Mouse (Mus musculus): ENCODE data around the gene Scfd1. TPM values are rescaled to one million over a fixed set of nuclear protein-coding genes. Genes with fewer than 3 reads are reported as not detected.

Gene Scfd1
- polyA plus RNA-seq, 1 experiment from 2014 or later, result 74.9 TPM

DNA sequence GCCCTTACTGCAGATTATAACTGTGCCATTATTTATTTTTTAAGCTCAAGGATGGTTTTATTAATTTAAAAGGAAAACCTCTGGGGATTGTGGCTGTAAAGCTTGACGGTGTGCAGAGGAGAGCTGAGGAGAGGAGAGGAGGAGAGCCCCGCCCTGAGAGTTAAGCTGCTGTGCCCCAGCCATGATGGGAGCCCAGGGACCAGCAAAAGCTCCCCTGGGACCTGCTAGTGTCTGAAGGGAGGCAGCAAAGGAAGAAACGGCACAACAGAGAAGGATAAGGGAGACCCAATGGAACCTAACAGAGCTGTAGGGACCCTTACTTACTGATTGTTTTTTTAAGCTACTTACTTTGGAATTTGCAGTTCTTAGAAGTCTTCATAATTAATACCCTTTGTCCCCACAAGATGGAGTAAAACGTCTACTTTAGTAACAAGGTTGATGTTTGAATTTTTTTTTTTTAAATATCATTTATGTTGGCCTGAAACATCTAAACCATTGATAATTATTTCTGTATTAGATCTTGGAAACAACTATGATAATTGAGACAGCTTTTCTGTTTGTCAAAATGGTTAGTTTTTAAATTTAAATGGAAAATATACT, 26.8 kb downstream of the Scfd1 start:
- H3K4me2 ChIP-seq (replicated peaks), result no peak overlapping the region
- no peak for ATAC-seq (ENCODE audit: low FRiP score, low read depth)
- peaks cover 28% of the 10 kb centered on the region for H3K36me3 ChIP-seq
- H3K27me3 ChIP-seq, result no peaks in the 10 kb centered on the region
- H3K4me1 ChIP-seq, result no peaks in the 10 kb centered on the region
- H3K4me3 ChIP-seq, result no peak overlapping the region
- no peak overlapping the region for H3K27ac ChIP-seq (replicated peaks)
- WGBS, result 68% methylated on average over 4 of the region's 4 CpGs
- no peak overlapping the region for H3K9ac ChIP-seq (replicated peaks)
- no peaks in the 10 kb centered on the region for H3K9me3 ChIP-seq

DNA sequence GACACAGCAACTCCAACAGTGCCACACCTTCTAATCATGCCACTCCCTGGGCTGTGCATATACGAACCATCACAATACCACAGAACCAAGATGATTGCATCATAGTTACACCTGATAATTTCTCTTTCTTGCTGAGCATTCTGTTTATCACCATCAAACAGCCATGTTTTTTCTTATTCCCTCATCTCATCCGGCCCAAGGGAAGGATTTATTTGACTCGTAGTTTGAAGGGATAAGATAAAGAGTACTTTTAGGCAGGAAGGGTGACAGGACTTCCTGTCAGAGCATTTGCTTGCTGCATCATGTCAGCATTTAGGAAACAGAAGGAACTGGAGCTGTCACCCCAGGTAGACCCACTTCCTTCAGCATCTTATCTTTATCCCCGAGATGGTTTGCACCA, 34.1 kb downstream of the Scfd1 start:
- no peak overlapping the region for H3K4me2 ChIP-seq (replicated peaks)
- WGBS, result 89% methylated on average over 4 of the region's 4 CpGs
- H3K27ac ChIP-seq (replicated peaks), result no peak overlapping the region
- H3K36me3 ChIP-seq, result peaks cover 41% of the 10 kb centered on the region
- no peak overlapping the region for H3K4me3 ChIP-seq
- no peak overlapping the region for H3K9ac ChIP-seq (replicated peaks)
- H3K27me3 ChIP-seq, result no peaks in the 10 kb centered on the region
- no peaks in the 10 kb centered on the region for H3K4me1 ChIP-seq
- H3K9me3 ChIP-seq, result no peaks in the 10 kb centered on the region
- ATAC-seq (ENCODE audit: low FRiP score, low read depth), result no peak

DNA sequence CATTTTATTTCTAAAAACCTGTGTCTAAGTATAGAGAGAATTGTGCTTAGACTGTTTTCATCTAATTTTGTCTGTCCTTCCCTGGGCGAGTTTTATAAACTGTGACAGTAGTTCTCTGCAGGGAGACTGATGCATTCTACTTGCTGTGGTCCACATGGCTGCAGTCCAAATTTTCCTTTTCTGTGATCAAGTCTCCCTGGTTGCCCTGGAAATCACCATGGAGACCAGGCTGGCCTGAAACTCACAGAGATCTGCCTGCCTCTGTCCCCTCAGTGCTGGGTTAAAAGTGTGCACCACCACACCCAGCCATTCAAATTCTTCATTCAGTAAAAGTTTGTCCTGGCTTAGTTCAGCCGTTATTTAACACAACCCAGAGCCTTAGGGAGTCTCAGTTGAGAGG, 60.2 kb downstream of the Scfd1 start:
- Histone ChIP-seq H3K4me3 (no peak overlapping the region), H3K4me1 (no peaks in the 10 kb centered on the region), H3K4me2 (replicated peaks) (no peak overlapping the region), H3K27ac (replicated peaks) (no peak overlapping the region), H3K9ac (replicated peaks) (no peak overlapping the region), H3K36me3 (peaks cover 64% of the 10 kb centered on the region), H3K27me3 (no peaks in the 10 kb centered on the region), H3K9me3 (no peaks in the 10 kb centered on the region)
- 91% methylated on average over 2 of the region's 2 CpGs for WGBS
- no peak for ATAC-seq (ENCODE audit: low FRiP score, low read depth)

DNA sequence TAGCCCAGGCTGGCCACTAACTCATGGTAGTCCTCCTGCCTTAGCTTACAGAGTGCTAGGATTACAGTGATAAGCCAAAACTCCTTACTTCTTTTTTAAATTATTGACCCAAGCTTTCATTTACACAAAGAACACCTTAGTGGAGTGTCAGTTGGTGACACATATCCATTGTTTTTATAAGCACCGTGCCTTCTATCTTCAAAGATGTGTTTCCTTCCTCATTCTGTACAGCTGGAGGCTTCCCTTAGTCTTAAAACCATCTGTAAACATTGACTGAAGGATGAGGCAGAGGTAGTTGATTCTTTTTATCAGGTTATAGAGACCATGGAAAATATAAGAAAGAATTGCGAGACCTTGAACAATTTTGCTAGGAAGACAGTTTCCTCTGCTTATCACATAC, 61.0 kb downstream of the Scfd1 start:
- H3K4me2 ChIP-seq (replicated peaks), result no peak overlapping the region
- H3K27me3 ChIP-seq, result no peaks in the 10 kb centered on the region
- H3K4me1 ChIP-seq, result no peaks in the 10 kb centered on the region
- 94% methylated on average over 2 of the region's 2 CpGs for WGBS
- ATAC-seq (ENCODE audit: low FRiP score, low read depth), result no peak
- peaks cover 59% of the 10 kb centered on the region for H3K36me3 ChIP-seq
- H3K9me3 ChIP-seq, result no peaks in the 10 kb centered on the region
- H3K27ac ChIP-seq (replicated peaks), result no peak overlapping the region
- H3K4me3 ChIP-seq, result no peak overlapping the region
- no peak overlapping the region for H3K9ac ChIP-seq (replicated peaks)

DNA sequence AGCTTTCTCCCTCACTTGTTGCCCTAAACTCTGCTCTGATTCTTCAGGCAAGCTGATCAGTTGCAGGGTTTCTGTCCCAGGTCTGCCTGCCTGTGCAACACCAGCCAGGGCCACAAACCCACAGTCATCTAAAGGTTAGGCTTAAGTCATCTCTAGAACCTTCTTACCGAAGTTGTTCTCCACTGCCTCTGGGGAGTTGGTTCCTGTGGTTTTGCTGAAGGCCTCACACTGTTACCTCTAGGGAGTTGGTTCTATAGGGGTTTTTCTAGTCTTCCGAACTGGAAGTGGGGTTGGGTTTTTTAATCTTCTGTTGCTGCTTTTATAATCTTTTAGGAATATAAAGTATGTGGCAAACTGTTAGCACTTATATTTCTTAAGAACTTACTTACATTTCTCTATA, 72.0 kb downstream of the Scfd1 start:
- H3K36me3 ChIP-seq, result peaks cover 45% of the 10 kb centered on the region

DNA sequence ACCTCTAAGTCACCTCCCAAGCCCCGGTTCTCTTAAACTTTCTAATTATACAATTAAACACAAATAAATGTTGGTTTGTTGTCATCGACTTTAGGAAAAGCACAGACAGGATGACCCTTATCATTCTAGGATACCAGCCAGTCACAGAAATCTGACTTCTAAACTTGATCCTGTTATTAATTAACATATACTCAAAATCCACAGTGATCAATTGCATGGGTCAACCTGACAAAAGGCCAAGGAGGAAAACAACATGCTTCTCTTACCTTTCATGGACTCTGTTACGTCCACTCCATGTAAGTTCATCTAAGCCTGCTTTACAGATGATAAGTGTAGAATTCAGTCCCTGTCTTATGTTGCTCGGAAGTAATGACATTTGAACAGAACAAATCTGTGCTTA, 93.6 kb downstream of the Scfd1 start:
- ATAC-seq (ENCODE audit: low FRiP score, low read depth), result no peak
- H3K36me3 ChIP-seq, result no peaks in the 10 kb centered on the region
- 93% methylated on average over 4 of the region's 4 CpGs for WGBS
- no peak overlapping the region for H3K27ac ChIP-seq (replicated peaks)
- H3K9me3 ChIP-seq, result no peaks in the 10 kb centered on the region
- no peak overlapping the region for H3K4me2 ChIP-seq (replicated peaks)
- no peak overlapping the region for H3K4me3 ChIP-seq
- no peaks in the 10 kb centered on the region for H3K4me1 ChIP-seq
- H3K9ac ChIP-seq (replicated peaks), result no peak overlapping the region
- no peaks in the 10 kb centered on the region for H3K27me3 ChIP-seq

More for the DNA sequence above, 72.0 kb downstream of the Scfd1 start:
- Histone ChIP-seq H3K27ac (replicated peaks) (no peak overlapping the region), H3K4me3 (no peak overlapping the region), H3K9me3 (no peaks in the 10 kb centered on the region), H3K4me1 (no peaks in the 10 kb centered on the region), H3K27me3 (no peaks in the 10 kb centered on the region), H3K4me2 (replicated peaks) (no peak overlapping the region), H3K9ac (replicated peaks) (no peak overlapping the region)
- 86% methylated on average over 2 of the region's 2 CpGs for WGBS
- ATAC-seq (ENCODE audit: low FRiP score, low read depth), result no peak

DNA sequence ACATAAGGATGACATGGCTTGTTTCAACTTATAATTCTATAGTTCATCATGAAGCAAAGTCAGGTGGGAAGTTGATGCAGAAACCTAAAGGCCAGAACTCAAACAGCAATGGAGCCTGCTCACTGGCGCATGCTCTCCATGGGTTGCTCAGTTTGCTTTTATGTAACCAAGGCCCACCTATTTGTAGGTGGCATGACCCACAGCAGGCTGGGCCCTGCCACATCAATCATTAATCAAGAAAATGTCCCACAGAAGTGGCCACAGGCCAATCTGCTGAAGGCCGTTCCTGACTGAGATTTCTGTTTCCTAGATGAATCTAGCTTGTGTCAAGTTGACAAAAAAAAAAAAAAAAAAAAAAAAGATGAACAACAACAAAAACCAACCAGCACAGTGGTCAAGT, 103.9 kb downstream of the Scfd1 start:
- no peak for ATAC-seq (ENCODE audit: low FRiP score, low read depth)
- Histone ChIP-seq H3K9me3 (no peaks in the 10 kb centered on the region), H3K36me3 (no peaks in the 10 kb centered on the region), H3K27ac (replicated peaks) (no peak overlapping the region), H3K4me1 (no peaks in the 10 kb centered on the region), H3K9ac (replicated peaks) (no peak overlapping the region), H3K27me3 (no peaks in the 10 kb centered on the region), H3K4me3 (no peak overlapping the region), H3K4me2 (replicated peaks) (no peak overlapping the region)
- WGBS, result 90% methylated on average over 2 of the region's 2 CpGs

DNA sequence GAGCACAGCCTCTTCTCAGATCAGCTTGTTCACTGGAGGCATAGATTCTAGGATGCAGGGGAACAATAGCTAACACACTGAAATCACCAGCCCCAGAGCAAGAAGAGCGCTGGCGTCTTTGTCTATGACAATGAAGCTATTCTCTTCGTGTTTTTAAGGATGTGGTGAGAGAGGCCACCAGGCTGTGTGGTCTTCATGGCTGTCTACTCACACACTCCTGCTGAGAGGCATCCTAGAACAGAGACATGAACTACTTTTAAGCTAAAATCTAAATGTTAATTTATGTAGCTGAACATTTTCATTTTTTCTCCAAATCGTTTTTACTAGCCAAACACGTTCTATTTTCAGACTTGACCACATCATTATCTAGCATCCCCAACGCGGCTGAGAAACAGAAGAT, 114.7 kb downstream of the Scfd1 start:
- no peak overlapping the region for H3K9ac ChIP-seq (replicated peaks)
- no peaks in the 10 kb centered on the region for H3K9me3 ChIP-seq
- H3K4me3 ChIP-seq, result no peak overlapping the region
- H3K4me1 ChIP-seq, result no peaks in the 10 kb centered on the region
- H3K36me3 ChIP-seq, result no peaks in the 10 kb centered on the region
- ATAC-seq (ENCODE audit: low FRiP score, low read depth), result no peak
- no peaks in the 10 kb centered on the region for H3K27me3 ChIP-seq
- H3K27ac ChIP-seq (replicated peaks), result no peak overlapping the region
- 83% methylated on average over 7 of the region's 7 CpGs for WGBS
- H3K4me2 ChIP-seq (replicated peaks), result no peak overlapping the region

DNA sequence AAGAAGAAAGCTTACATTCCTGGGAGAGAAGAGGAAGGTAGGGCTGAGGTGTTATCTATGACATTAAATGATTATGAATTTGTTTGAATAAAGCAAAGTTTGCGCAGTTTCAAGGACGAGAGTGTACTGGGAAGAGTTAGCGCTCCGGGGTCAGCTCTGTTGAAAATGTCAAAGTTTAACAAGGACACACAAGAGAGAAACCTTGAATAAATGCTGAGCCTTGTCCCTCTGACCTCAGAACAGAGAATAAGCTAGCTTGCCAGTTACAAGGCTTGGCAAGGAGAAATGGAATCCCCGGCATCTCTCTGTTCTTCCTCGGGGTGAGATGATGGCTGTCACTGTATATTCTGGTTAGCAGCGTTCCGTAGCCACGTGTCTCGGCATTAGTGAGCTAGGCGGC, 116.2 kb downstream of the Scfd1 start:
- Histone ChIP-seq H3K9ac (replicated peaks) (no peak overlapping the region), H3K4me2 (replicated peaks) (no peak overlapping the region), H3K9me3 (no peaks in the 10 kb centered on the region), H3K4me1 (no peaks in the 10 kb centered on the region), H3K27ac (replicated peaks) (no peak overlapping the region), H3K4me3 (no peak overlapping the region), H3K27me3 (no peaks in the 10 kb centered on the region), H3K36me3 (no peaks in the 10 kb centered on the region)
- WGBS, result 86% methylated on average over 11 of the region's 11 CpGs
- ATAC-seq (ENCODE audit: low FRiP score, low read depth), result no peak

DNA sequence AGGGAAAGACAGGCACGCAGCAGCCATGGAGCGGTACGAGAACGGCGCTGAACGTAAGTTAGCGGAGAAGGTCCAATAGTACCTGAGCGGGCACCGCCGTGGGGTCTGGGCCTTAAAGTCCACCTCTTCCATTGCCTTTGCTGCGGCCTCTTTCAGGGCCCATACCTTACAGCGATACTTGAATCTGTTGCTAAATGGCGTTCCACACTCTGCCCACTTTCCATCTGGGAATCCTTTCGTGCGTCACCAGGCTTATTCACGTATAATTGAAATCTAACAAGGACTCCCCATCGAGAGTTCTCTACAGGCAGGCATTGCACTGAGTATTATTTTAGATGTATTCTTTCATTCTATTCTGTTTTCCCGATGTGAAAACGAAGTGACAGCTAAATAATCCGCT, 117.3 kb downstream of the Scfd1 start:
- no peak overlapping the region for H3K9ac ChIP-seq (replicated peaks)
- no peak overlapping the region for H3K4me2 ChIP-seq (replicated peaks)
- WGBS, result 90% methylated on average over 20 of the region's 20 CpGs
- H3K27ac ChIP-seq (replicated peaks), result no peak overlapping the region
- H3K4me3 ChIP-seq, result no peak overlapping the region
- ATAC-seq (ENCODE audit: low FRiP score, low read depth), result no peak
- no peaks in the 10 kb centered on the region for H3K36me3 ChIP-seq
- H3K4me1 ChIP-seq, result no peaks in the 10 kb centered on the region
- H3K9me3 ChIP-seq, result no peaks in the 10 kb centered on the region
- H3K27me3 ChIP-seq, result no peaks in the 10 kb centered on the region

Other genes starting within 250 kb of the Scfd1 start
- 47.7 and 47.8 TPM in 2 replicates for gene G2e3, start 29.4 kb upstream of the Scfd1 start, polyA plus RNA-seq (2016; fragmentation: Nextera tagmentation; extraction: Ambion mirVana)
- gene Coch, start 215.8 kb downstream of the Scfd1 start, polyA plus RNA-seq (2016; fragmentation: Nextera tagmentation; extraction: Ambion mirVana), result 5.7 and 5.9 TPM in 2 replicates

Data from midbrain, embryonic 12.5 days (tissue).